Mouse (Mus musculus) cerebellum, adult 9-11 months (tissue): ENCODE data around the gene Cabp1.

ENCODE experiments used
- DNase-seq: peaks from one replicate; pipeline ENCODE4 v3.0.0; 2022

The Cabp1 gene

GRCm38 (mm10) chr5:115208601-115209000 is 14.4 kb upstream of the Cabp1 start:
- DNase-seq, result no peak

- DNase-seq, result no peak
These were observed 13.7 kb upstream of the Cabp1 start for GRCm38 (mm10) chr5:115207892-115208291.

GRCm38 (mm10) chr5:115207244-115207643 is 13.1 kb upstream of the Cabp1 start:
- DNase-seq, result no peak

- DNase-seq, result peak; percentile 87
These were observed 10.6 kb upstream of the Cabp1 start for GRCm38 (mm10) chr5:115204562-115205311.

DNA sequence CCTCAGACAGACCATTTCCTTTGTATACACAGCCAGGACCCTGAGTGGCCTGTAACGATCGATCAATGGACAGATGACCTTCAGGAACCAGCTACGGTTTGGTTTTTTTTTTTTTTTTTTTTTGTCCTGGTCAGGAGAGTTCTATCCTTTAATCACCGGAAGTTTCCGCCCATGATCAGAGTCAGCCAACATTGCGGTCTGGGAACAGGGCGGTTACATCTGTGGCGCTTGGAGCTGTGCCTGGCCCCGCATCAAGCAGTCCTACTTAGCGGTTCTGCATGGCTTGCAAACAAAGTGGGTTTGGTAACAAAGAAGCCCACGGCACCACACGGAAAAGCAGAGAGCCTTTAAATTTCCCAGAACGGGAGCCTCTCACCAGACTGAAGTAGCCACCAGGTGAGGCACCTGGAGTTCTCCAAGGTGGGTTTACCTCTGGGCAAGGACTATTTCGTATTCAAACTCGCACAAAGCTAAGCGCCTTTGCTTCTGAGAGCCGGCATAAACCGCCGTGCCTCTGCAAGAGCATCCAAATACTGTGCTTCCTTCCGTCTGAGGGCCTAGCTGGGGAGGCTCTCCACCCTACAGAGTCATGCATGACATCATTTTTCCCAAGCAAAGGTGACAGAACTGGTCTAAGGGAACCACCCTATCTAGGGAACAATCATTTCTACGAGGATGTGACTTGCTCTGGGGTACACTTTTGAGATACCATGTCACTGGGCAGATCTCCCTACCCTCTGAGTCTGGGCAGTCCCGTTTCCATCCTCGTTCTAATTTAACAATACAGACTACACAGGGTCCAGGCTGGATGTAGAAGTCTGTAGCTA is 9.8 kb upstream of the Cabp1 start:
- DNase-seq, result peak; percentile 76

GRCm38 (mm10) chr5:115194626-115195221 is 543 bp upstream of the Cabp1 start:
- DNase-seq, result peak; percentile 80

- DNase-seq, result peak; percentile 84
These were observed 955 bp downstream of the Cabp1 start for GRCm38 (mm10) chr5:115193226-115193625.

DNA sequence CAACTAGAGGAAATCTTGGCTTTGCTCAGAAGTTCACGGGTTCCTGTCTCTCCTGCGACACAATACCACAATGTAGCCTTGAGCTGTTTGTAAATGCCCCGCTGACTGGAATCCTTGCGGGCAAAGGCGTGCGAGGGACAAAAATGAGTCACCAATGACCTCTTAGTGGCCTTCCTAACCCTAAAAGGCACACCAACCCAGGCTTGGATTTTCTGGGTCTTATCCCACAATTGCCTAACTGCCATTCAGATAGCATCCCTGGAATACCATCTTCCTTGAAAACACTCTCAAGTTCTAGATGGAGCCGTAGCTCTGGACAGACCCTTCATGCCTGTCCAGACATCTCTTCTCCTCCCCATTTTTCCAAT is 1.4 kb downstream of the Cabp1 start:
- no peak for DNase-seq

- DNase-seq, result peak; percentile 74
These were observed 2.0 kb downstream of the Cabp1 start for GRCm38 (mm10) chr5:115191880-115192827.

- peak; percentile 38 for DNase-seq
These were observed 4.1 kb downstream of the Cabp1 start for GRCm38 (mm10) chr5:115190081-115190480.

GRCm38 (mm10) chr5:115188824-115189223 is 5.4 kb downstream of the Cabp1 start:
- peak; percentile 70 for DNase-seq

- DNase-seq, result peak; percentile 94
These were observed 6.7 kb downstream of the Cabp1 start for GRCm38 (mm10) chr5:115187188-115188131.

- peak; percentile 62 for DNase-seq
These were observed 7.7 kb downstream of the Cabp1 start for GRCm38 (mm10) chr5:115186371-115187073.

GRCm38 (mm10) chr5:115184726-115185125 is 9.5 kb downstream of the Cabp1 start:
- DNase-seq, result peak; percentile 79

- no peak for DNase-seq
These were observed 10.7 kb downstream of the Cabp1 start for GRCm38 (mm10) chr5:115183482-115183881.

DNA sequence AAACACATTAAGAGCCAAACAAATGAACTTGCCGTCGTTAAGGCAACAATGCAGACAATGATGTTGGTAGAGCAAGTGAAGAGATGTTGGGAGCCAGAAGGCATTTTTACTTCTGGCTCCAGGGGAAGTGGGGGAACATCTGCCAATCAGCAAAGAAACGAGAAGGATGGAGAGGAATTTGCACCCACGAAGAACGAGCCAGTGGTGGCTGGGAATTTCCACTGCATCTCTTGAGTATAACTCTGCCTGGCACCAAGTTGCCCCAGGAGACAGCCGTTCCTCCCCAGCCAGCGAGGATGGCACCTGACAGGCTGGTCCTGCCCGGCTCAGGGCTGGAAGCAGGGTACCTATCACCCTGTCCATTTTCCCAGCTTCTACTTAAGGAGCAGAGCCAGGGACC is 11.3 kb downstream of the Cabp1 start:
- no peak for DNase-seq

DNA sequence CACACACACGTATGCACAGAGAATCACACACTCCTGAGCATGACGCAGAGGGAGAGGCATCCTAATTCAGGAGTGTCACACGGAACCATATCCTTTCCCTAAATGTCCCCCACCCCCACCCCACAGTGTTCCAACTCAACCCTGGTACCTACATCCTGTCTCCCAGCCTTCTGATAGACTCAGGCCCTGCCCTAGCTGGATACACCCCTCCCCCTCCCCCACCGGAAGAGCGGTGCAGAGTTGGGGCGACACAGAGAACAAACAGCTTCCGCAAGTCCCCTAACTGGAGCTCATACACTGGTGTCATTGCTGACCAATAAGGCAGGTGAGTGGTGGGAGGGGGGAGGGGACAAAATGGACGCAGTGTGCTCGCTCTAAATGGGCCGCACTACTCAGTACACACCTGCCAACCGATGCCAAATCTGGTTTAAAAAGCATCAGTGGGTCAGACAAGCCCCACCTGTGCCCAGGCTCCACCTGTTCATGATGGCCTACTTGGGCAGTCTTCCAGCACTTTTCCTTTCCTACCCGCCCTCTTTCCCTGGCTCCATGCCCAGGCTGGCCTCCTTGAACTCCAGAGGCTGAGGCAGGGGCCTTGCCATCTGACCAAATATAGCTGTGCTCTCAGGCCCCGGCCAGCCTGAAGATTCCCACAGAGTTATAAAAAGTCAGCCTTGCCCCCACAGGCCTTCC is 12.8 kb downstream of the Cabp1 start:
- peak; percentile 86 for DNase-seq

DNA sequence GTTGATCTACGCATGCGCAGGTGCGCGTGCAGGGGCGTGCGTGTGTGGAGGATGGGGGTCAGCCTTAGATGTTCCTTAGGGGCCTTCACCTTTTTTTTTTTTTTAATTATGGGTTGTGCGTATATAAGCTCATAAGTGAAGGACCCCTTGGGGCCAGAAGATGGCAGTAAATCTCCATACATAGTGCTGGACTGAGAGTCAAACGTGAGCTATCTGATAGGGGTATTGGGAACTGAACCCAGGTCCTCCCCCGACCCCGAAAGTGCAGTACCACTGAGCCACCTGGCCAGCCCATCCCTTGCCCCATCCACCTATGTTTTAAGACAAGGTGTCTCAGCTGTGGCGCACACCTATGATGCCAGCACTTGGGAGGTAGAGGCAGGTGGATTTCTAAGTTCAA is 14.6 kb downstream of the Cabp1 start:
- no peak for DNase-seq

- DNase-seq, result no peak
These were observed 16.3 kb downstream of the Cabp1 start for GRCm38 (mm10) chr5:115177866-115178265.

- no peak for DNase-seq
These were observed 19.6 kb downstream of the Cabp1 start for GRCm38 (mm10) chr5:115174554-115174953.
